Mouse (Mus musculus) CH12.LX (cell line): ENCODE results near the gene Chd2.

ENCODE experiments used
- BHLHE40 ChIP-seq: IDR thresholded peaks from 2 replicates; pipeline ENCODE4 v1.6.1; 2011; ENCODE audit warnings: mild to moderate bottlenecking, low read depth, low read length, improper control_type of control experiment
- ETS1 ChIP-seq: conservative IDR thresholded peaks from 2 replicates; pipeline ENCODE4 v1.6.1; 2012; ENCODE audit warnings: low read depth, mild to moderate bottlenecking, inconsistent platforms, low read length, improper control_type of control experiment, moderate library complexity
- UBTF ChIP-seq: IDR thresholded peaks from 2 replicates; pipeline ENCODE4 v1.6.1; 2012; ENCODE audit warnings: low read depth, mild to moderate bottlenecking, inconsistent platforms, low read length, improper control_type of control experiment, moderate library complexity

GRCm38 (mm10) chr7:73394013-73394409 is 147.6 kb downstream of the Chd2 start:
- TF ChIP-seq BHLHE40 = no peak
- no peak for TF ChIP-seq ETS1
- no peak for TF ChIP-seq UBTF
